Mouse (Mus musculus): Measurements from ENCODE around the gene Tnfrsf12a. TPM values are rescaled to one million over a fixed set of nuclear protein-coding genes. Genes with fewer than 3 reads are reported as not detected.
A peak's percentile ranks its signal among the peaks of the same experiment; 100 is the strongest.

Gene Tnfrsf12a
- polyA plus RNA-seq, 1 experiment from 2014 or later = 421 TPM

DNA sequence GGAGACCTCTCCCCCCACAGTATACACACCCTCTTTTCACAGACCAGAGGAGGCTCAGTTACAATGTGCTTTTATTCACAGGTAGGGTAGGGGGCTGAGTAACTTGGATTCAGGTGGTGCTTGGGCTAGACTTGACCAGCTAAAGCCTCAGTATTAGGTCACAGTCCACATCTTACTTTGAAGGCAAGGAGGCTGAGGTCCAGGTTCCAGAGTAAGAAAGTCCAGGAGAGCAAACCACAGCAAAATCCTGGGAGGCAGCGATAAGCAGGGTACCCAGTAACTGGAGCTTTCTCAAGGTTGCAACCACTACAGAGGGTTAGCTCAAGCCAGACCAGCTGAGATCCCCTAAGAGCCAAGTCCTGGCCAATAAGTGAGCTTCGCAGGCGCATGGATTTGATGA is 5.3 kb upstream of the Tnfrsf12a start:
- DNase-seq (ENCODE audit: low read depth, low spot score) (no peak), ATAC-seq (no peak)
- TF ChIP-seq CTCF (IDR thresholded peaks at IDR 0.05) = no peak
- POLR2A ChIA-PET = no interaction called here
- in situ Hi-C loops (cut with MboI; ENCODE audit: low pct_unique_long_range_greater_than_20kb) = no loop called here
- H3K27me3 ChIP-seq = no peaks in the 10 kb centered on the region
- CTCF ChIA-PET = interaction anchor here (1.8 to 2.1 kb wide), 2 partner anchors 11 to 17 kb away, joined by 7 read pairs; no protein-coding TSS in a partner anchor

DNA sequence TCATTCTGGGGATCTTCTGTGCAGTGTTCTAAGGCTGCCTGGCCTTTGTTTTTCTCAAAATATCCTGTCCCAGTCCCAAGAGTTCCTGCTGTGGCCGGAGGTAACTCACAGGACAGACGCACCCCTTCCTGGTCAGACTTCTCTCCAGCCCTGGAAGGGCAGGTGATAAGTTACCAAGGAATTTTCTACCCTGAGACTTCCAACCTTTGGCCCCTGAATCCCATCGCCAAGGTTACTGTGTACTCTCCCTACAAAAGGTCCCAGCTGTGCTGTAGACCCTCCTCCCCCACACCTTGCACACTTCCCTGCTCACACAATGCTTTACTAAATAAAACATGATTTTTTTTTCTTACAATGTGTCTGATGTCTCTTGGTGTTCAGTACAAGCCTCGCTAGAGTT is 4.8 kb upstream of the Tnfrsf12a start:
- ATAC-seq = no peak
- no peak for TF ChIP-seq CTCF (IDR thresholded peaks at IDR 0.05)
- no peaks in the 10 kb centered on the region for H3K27me3 ChIP-seq
- DNase-seq (ENCODE audit: low read depth, low spot score) = no peak
- in situ Hi-C loops (cut with MboI; ENCODE audit: low pct_unique_long_range_greater_than_20kb) = no loop called here
- CTCF ChIA-PET = interaction anchor here (1.8 to 2.1 kb wide), 2 partner anchors 11 to 17 kb away, joined by 7 read pairs; no protein-coding TSS in a partner anchor
- POLR2A ChIA-PET = no interaction called here

DNA sequence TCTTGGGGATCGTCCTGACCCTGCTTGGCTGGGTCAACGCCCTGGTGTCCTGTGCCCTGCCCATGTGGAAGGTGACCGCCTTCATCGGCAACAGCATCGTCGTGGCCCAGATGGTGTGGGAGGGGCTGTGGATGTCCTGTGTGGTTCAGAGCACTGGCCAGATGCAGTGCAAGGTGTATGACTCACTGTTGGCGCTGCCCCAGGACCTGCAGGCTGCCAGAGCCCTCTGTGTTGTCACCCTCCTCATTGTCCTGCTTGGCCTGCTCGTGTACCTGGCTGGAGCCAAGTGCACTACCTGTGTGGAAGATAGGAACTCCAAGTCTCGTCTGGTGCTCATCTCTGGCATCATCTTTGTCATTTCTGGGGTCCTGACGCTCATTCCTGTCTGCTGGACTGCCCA is 3.8 kb upstream of the Tnfrsf12a start:
- DNase-seq (ENCODE audit: low read depth, low spot score) = no peak
- POLR2A ChIA-PET = no interaction called here
- H3K27me3 ChIP-seq = no peaks in the 10 kb centered on the region
- peak; percentile 32 for ATAC-seq
- CTCF ChIA-PET = interaction anchor here (0.6 to 1.6 kb wide), 2 partner anchors 22 to 25 kb away, joined by 3 to 5 read pairs; no protein-coding TSS in a partner anchor
- in situ Hi-C loops (cut with MboI; ENCODE audit: low pct_unique_long_range_greater_than_20kb) = no loop called here
- TF ChIP-seq CTCF (IDR thresholded peaks at IDR 0.05) = no peak

DNA sequence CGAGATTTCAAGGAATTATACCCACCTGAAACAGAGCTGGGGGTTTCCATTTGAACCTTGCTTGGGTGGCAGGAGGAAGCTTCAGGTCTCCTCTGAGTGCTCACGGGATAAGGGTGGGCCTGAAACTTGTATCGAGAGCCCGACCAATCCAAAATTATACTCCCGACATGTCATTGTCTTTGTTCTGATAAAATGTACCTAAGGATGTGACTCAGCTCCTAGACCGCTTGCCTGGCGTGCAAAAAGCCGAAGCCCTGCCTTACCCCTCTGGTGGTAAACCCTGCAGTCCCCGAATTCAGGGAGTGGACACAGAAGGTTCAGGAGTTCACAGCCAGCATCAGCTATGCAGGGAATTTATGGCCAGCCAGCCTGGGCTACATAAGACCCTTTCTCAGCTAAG is 3.1 kb upstream of the Tnfrsf12a start:
- ATAC-seq (no peak), DNase-seq (ENCODE audit: low read depth, low spot score) (no peak)
- ChIA-PET POLR2A (interaction anchor here (0.9 kb wide), 1 partner anchor 18 kb away, joined by 3 read pairs; no protein-coding TSS in a partner anchor), CTCF (interaction anchor here (1.6 kb wide), 1 partner anchor 26 kb away, joined by 5 read pairs; no protein-coding TSS in a partner anchor)
- in situ Hi-C loops (cut with MboI; ENCODE audit: low pct_unique_long_range_greater_than_20kb) = no loop called here
- TF ChIP-seq CTCF (IDR thresholded peaks at IDR 0.05) = no peak
- H3K27me3 ChIP-seq = no peaks in the 10 kb centered on the region

DNA sequence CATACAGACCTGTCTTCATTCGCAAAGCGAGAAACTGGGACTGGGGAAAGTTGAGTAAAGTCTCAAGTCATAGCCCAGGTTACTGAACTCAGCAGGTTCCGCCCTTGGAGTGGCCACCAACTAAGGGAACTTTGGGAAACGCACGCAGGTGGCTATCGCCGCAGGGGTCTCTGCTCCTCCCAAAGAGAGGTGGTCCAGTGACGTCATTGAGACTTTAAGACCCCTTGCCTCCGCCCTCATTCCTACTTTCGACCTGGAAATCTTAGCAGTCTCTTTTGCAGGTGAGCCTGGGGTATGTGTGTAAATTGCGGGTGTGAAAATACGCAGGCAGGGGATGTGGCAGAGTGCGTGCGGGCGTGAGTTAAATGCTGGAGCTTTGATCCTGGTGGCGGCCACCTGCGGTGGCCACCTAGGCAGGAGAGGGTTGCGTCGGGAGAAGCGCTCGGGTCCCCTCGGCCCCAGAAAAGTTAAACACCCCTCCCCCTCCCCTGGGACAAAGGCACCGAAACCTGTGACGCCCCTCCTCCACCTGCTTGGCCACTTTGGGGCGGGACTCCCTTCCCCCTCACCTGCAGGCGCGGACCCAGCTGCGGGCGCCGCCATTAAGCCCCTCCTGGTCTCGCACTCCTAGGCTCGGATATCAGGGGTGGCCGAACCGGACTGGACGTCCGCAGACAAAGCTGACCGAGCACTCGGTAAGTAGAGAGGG is 2.0 kb upstream of the Tnfrsf12a start, which contains the start of gene Cldn6:
TSS of gene Cldn6 (plus strand) at position 123 of the 709 bp plus-strand sequence.
- TF ChIP-seq CTCF (IDR thresholded peaks at IDR 0.05) = no peak
- POLR2A ChIA-PET = no interaction called here
- in situ Hi-C loops (cut with MboI; ENCODE audit: low pct_unique_long_range_greater_than_20kb) = no loop called here
- no peak for ATAC-seq
- CTCF ChIA-PET = no interaction called here
- no peak for DNase-seq (ENCODE audit: low read depth, low spot score)
- H3K27me3 ChIP-seq = no peaks in the 10 kb centered on the region

DNA sequence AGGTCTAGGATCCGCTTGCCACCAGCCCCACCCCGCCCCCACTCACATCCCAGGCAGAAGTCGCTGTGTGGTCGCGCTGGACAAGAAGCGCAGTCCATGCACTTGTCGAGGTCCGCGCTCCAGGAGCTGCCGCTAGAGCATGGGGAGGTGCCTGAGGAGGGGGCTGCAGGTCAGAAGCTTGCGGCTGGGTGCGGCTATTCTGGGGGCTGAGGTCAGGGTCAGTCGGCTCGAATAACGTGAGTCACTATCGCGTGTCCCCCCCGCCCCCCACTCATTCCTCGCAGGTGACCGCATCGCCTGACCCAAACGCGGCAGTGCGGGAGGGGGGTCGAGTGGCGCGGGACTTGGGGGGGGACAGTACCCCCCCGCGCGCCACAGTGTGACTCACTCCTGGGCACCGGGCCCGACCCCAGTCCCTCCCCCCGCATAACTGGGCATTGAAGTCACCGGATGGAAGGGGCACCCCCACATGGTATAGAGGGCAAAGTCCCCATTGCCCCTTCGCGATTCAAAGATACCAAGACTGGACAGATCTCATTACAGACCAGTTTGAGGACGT is 716 bp downstream of the Tnfrsf12a start:
- H3K27me3 ChIP-seq = no peaks in the 10 kb centered on the region
- CTCF ChIA-PET = interaction anchor here (2.9 kb wide), 1 partner anchor 23 kb away, joined by 13 read pairs; no protein-coding TSS in a partner anchor
- no peak for TF ChIP-seq CTCF (IDR thresholded peaks at IDR 0.05)
- POLR2A ChIA-PET = interaction anchor here (1.0 to 4.0 kb wide), 3 partner anchors 9 to 25 kb away, joined by 3 to 28 read pairs (median 3); no protein-coding TSS in a partner anchor
- no peak for DNase-seq (ENCODE audit: low read depth, low spot score)
- ATAC-seq = no peak
- in situ Hi-C loops (cut with MboI; ENCODE audit: low pct_unique_long_range_greater_than_20kb) = no loop called here

DNA sequence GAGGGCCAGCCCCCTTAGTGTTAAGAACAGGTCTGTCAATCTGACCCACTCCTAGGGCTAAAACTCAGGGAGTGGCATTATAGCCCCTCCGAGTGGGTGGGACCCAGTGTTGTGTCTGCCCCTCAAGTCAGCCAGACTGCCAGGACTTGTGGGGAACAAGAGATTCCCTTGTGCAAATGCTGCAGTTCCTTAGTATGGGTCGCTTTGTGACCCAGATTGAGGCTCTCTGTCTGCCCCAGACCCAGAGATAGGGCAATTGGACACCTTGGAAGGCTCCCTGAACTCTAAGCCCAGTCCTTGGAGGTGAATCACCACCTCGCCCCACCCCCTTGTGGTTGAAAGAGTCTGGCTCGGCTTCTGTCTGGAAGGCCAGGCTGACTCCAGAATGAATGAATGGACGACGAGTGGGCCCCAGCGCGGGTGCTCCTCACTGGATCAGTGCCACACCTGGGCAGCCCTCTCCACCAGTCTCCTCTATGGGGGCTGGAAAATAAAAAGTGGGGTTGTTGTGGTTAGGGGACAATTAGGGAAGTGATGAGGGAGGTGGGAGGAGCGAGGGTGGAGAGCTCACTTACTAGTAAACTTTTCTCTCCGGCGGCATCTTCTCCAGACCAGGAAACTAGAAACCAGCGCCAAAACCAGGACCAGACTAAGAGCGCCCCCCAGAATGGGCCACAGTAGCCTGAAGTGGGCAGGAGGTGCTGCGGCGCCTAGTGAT is 1.5 kb downstream of the Tnfrsf12a start:
- no peak for TF ChIP-seq CTCF (IDR thresholded peaks at IDR 0.05)
- ChIA-PET POLR2A (interaction anchor here (0.6 to 4.0 kb wide), 4 partner anchors 8 to 1434 kb away, joined by 3 to 28 read pairs (median 3); no protein-coding TSS in a partner anchor), CTCF (interaction anchor here (2.9 kb wide), 1 partner anchor 24 kb away, joined by 13 read pairs; no protein-coding TSS in a partner anchor)
- DNase-seq (ENCODE audit: low read depth, low spot score) (peak; percentile 71), ATAC-seq (peak; percentile 61)
- H3K27me3 ChIP-seq = no peaks in the 10 kb centered on the region
- in situ Hi-C loops (cut with MboI; ENCODE audit: low pct_unique_long_range_greater_than_20kb) = no loop called here

DNA sequence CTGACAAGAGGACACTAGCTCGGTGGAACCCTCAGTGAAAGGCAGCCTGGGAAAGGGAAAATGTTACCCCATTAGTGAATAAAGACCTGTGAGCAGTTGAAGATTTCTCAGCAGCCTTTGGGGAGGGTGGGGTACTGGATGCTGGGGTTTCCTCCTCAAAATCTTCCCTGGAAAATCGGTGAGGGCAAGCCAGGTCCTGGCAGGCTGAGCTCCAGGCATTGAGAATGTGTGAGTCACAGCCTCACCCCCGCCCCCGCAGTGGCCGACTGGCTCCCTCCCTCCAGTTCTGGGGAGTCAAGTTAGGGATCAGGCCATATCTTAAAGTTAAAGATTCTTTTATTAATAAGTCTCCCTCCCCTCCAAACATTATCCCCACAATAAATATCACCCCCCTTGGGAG is 2.1 kb downstream of the Tnfrsf12a start:
- ChIA-PET POLR2A (interaction anchor here (1.0 to 4.0 kb wide), 4 partner anchors 10 to 62 kb away, joined by 3 to 28 read pairs (median 4); no protein-coding TSS in a partner anchor), CTCF (interaction anchor here (1.3 to 2.9 kb wide), 3 partner anchors 17 to 31 kb away, joined by 3 to 13 read pairs (median 3); no protein-coding TSS in a partner anchor)
- TF ChIP-seq CTCF (IDR thresholded peaks at IDR 0.05) = no peak
- ATAC-seq = peak; percentile 37
- in situ Hi-C loops (cut with MboI; ENCODE audit: low pct_unique_long_range_greater_than_20kb) = no loop called here
- no peak for DNase-seq (ENCODE audit: low read depth, low spot score)
- H3K27me3 ChIP-seq = no peaks in the 10 kb centered on the region

DNA sequence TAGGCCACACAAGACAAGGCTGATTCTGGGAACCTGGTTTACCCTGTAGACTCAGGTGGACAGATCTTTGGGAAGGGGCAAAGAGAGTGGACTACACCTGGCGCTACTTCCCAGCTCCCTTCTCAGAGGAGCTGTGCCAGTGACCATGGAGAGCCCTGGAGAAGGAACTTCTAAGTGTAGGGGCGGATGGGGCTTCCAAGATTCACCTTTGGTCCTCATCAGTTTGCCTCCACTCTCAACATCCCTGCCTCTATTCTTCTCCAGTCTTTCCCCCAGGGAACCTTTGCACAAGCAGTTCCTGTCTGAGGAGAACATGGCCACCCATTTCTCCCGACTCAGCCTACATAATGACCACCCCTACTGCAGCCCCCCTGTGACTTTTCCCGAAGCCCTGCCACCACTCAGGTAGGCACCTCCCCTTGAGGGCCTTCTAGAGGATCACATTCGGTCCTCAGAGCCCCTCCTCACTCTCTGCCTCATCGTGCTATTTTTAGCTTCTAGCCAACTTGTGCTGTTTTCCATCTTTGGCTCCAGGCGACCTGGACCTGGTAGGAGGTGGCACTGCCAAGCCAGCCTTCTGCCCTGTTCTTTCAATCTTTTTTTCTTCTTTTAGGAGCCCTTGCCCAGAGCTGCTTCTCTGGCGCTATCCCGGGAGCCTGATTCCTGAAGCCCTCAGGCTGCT is 2.9 kb downstream of the Tnfrsf12a start:
- CTCF ChIA-PET = interaction anchor here (1.2 to 2.9 kb wide), 4 partner anchors 16 to 32 kb away, joined by 3 to 13 read pairs (median 3); no protein-coding TSS in a partner anchor
- POLR2A ChIA-PET = interaction anchor here (1.0 to 4.0 kb wide), 4 partner anchors 9 to 62 kb away, joined by 3 to 28 read pairs (median 4); no protein-coding TSS in a partner anchor
- H3K27me3 ChIP-seq = no peaks in the 10 kb centered on the region
- in situ Hi-C loops (cut with MboI; ENCODE audit: low pct_unique_long_range_greater_than_20kb) = no loop called here
- ATAC-seq = peak; percentile 0
- no peak for DNase-seq (ENCODE audit: low read depth, low spot score)
- TF ChIP-seq CTCF (IDR thresholded peaks at IDR 0.05) = no peak

Measured in Patski (cell line).